18 mouse cellular contexts compared by ENCODE assay signal in genomic region chr16:32677040-32677700, GRCm38 (mm10). TPM values are rescaled to one million over a fixed set of nuclear protein-coding genes. Genes with fewer than 3 reads are reported as not detected.
DNase-seq lines count a peak whose midpoint lies in the region; ATAC-seq lines count a peak whose summit lies in the region.
"Had no signal": no experiment of that assay in that cellular context is flagged by ENCODE, and none has a peak within 500 bp of the region (broad histone marks: within the 10 kb centered on the region; RNA-seq: fewer than 3 reads in every experiment).

No protein-coding gene starts in this region.

- WGBS in heart, embryonic 14.5 days = 66% methylated on average over 10 of the region's 10 CpGs
- 76% methylated on average over 10 of the region's 10 CpGs for WGBS in intestine, embryonic 16.5 days

- H3K4me1 ChIP-seq in heart, embryonic 14.5 days (ENCODE audit: control insufficient read depth in 2 of 2, insufficient read depth in 2 of 2, low read length in 2 of 2) = peaks cover 3 to 5% of the 10 kb centered on the region in 2 experiments; a peak in 2 of 4 replicates
- peaks cover 31% of the 10 kb centered on the region for H3K4me1 ChIP-seq in intestine, embryonic 16.5 days (ENCODE audit: control insufficient read depth, insufficient read depth, low read length)

- no peak for ATAC-seq in heart, embryonic 14.5 days (ENCODE audit: insufficient number of reproducible peaks, insufficient read depth, low FRiP score, low read depth)
- ATAC-seq in intestine, embryonic 16.5 days = 0 out of 2 replicates have a peak, but pooled peaks have one; percentile 9
- ATAC-seq: forebrain, embryonic 14.5 days; lung, postnatal 0 days; midbrain, embryonic 16.5 days had no signal

- peaks cover 73% of the 10 kb centered on the region for H3K36me3 ChIP-seq in heart, embryonic 14.5 days (ENCODE audit: control insufficient read depth, insufficient read depth, low read length)
- H3K36me3 ChIP-seq in intestine, embryonic 16.5 days (ENCODE audit: control insufficient read depth, insufficient read depth, low read length) = peaks cover 20% of the 10 kb centered on the region

- peak overlapping the region; percentile 16; the same call in 1 of the 2 replicates for H3K9ac ChIP-seq in heart, embryonic 14.5 days (ENCODE audit: low read length)
- no peak overlapping the region for H3K9ac ChIP-seq in intestine, embryonic 16.5 days (ENCODE audit: low read depth, low read length)
- H3K9ac ChIP-seq: embryonic facial prominence, embryonic 15.5 days; limb, embryonic 15.5 days had no signal

- H3K9me3 ChIP-seq in heart, embryonic 14.5 days (ENCODE audit: control insufficient read depth, low read length) = no peaks in the 10 kb centered on the region
- no peaks in the 10 kb centered on the region for H3K9me3 ChIP-seq in intestine, embryonic 16.5 days (ENCODE audit: control insufficient read depth, low read length)
- H3K9me3 ChIP-seq: embryonic facial prominence, embryonic 15.5 days; limb, embryonic 15.5 days; megakaryocyte, embryonic 14.5 days had no signal

- no peak overlapping the region for H3K4me3 ChIP-seq in heart, embryonic 14.5 days (ENCODE audit: control insufficient read depth in 1 of 2, insufficient read depth in 1 of 2, low read depth in 1 of 2, low read length in 2 of 2)
- H3K4me3 ChIP-seq in intestine, embryonic 16.5 days (ENCODE audit: low read length) = no peak overlapping the region
- H3K4me3 ChIP-seq: embryonic facial prominence, embryonic 15.5 days; limb, embryonic 15.5 days; megakaryocyte, embryonic 14.5 days had no signal

- H3K4me2 ChIP-seq in heart, embryonic 14.5 days (ENCODE audit: low read length) = no peak overlapping the region
- H3K4me2 ChIP-seq in intestine, embryonic 16.5 days (ENCODE audit: low read depth, low read length) = no peak overlapping the region
- H3K4me2 ChIP-seq: embryonic facial prominence, embryonic 15.5 days; limb, embryonic 15.5 days had no signal

- no peak for DNase-seq in heart, adult 11 months
- peak; percentile 75 for DNase-seq in urinary bladder, postnatal 14 days (ENCODE audit: low spot score)
- no peak for DNase-seq in urinary bladder, postnatal 25 days (ENCODE audit: low spot score)
- DNase-seq in lung, postnatal 14 days = no peak
- no peak for DNase-seq in ovary, postnatal 14 days (ENCODE audit: low spot score)
- DNase-seq: heart, postnatal 36 days; right cerebral cortex, postnatal 4 days; thymus, postnatal 25 days had no signal

- H3K27me3 ChIP-seq in heart, embryonic 14.5 days (ENCODE audit: control insufficient read depth, insufficient read depth, low read length) = no peaks in the 10 kb centered on the region
- no peaks in the 10 kb centered on the region for H3K27me3 ChIP-seq in intestine, embryonic 16.5 days (replicated peaks; ENCODE audit: control insufficient read depth, insufficient read depth, low read length)
- H3K27me3 ChIP-seq: CH12.LX; embryonic facial prominence, embryonic 15.5 days; limb, embryonic 15.5 days; megakaryocyte, embryonic 14.5 days had no signal

- no peak overlapping the region for H3K27ac ChIP-seq in heart, embryonic 14.5 days (replicated peaks in 1 of 2; ENCODE audit: control insufficient read depth in 1 of 2, insufficient read depth in 1 of 2, low read depth in 2 of 2, low read length in 2 of 2)
- no peak overlapping the region for H3K27ac ChIP-seq in intestine, embryonic 16.5 days (ENCODE audit: low read length)
- H3K27ac ChIP-seq: embryonic facial prominence, embryonic 15.5 days; kidney, postnatal 0 days; limb, embryonic 15.5 days had no signal

RNA-seq across cellular contexts. Expression of gene Tnk2, which starts 33.5 kb away (rescaled TPM):
- 6.7 and 7.3 TPM in 2 replicates for polyA plus RNA-seq in heart, embryonic 14.5 days (2014; fragmentation: Nextera tagmentation; extraction: Ambion mirVana)
- polyA plus RNA-seq in intestine, embryonic 16.5 days (2015; fragmentation: Nextera tagmentation; extraction: Ambion mirVana) = 7.5 and 7.7 TPM in 2 replicates

RNA-seq across cellular contexts. Expression of gene Muc4, which starts 58.5 kb away (rescaled TPM):
- polyA plus RNA-seq in heart, embryonic 14.5 days (2014; fragmentation: Nextera tagmentation; extraction: Ambion mirVana) = not detected in 2 replicates
- polyA plus RNA-seq in intestine, embryonic 16.5 days (2015; fragmentation: Nextera tagmentation; extraction: Ambion mirVana) = 1.3 and 2.4 TPM in 2 replicates
- polyA plus RNA-seq: forebrain, embryonic 14.5 days; limb, embryonic 15.5 days; midbrain, embryonic 16.5 days had no signal
